16 mouse cellular contexts compared by ENCODE assay signal in genomic region chr9:91379300-91379635, GRCm38 (mm10). TPM values are rescaled to one million over a fixed set of nuclear protein-coding genes. Genes with fewer than 3 reads are reported as not detected.
DNase-seq lines count a peak whose midpoint lies in the region; ATAC-seq lines count a peak whose summit lies in the region.
"Had no signal": no experiment of that assay in that cellular context is flagged by ENCODE, and none has a peak within 500 bp of the region (broad histone marks: within the 10 kb centered on the region; RNA-seq: fewer than 3 reads in every experiment).

No protein-coding gene starts in this region.

- H3K4me1 ChIP-seq in brown adipose tissue, adult 24 weeks (ENCODE audit: control insufficient read depth, insufficient read depth, insufficient read length, low read length), result peaks cover 3% of the 10 kb centered on the region; the same call in 1 of the 2 replicates
- H3K4me1 ChIP-seq in embryonic facial prominence, embryonic 14.5 days (ENCODE audit: control insufficient read depth, insufficient read depth, low read length), result peaks cover 7% of the 10 kb centered on the region; the same call in 1 of the 2 replicates
- H3K4me1 ChIP-seq in hindbrain, embryonic 12.5 days, result peaks cover 11% of the 10 kb centered on the region; the same call in 1 of the 2 replicates
- H3K4me1 ChIP-seq in midbrain, embryonic 15.5 days, result peaks cover 16% of the 10 kb centered on the region
- peaks cover 20% of the 10 kb centered on the region for H3K4me1 ChIP-seq in heart, embryonic 12.5 days (replicated peaks)

- H3K9ac ChIP-seq in embryonic facial prominence, embryonic 14.5 days (ENCODE audit: low read depth, low read length), result no peak overlapping the region; the same call in 1 of the 2 replicates
- H3K9ac ChIP-seq in hindbrain, embryonic 12.5 days, result peak overlapping the region; percentile 82
- peak overlapping the region; percentile 42; the same call in 1 of the 2 replicates for H3K9ac ChIP-seq in midbrain, embryonic 15.5 days
- no peak overlapping the region for H3K9ac ChIP-seq in heart, embryonic 12.5 days
- H3K9ac ChIP-seq: intestine, embryonic 15.5 days; limb, embryonic 15.5 days; lung, embryonic 15.5 days had no signal

- peaks cover 100% of the 10 kb centered on the region for H3K27me3 ChIP-seq in embryonic facial prominence, embryonic 14.5 days (replicated peaks; ENCODE audit: control insufficient read depth, insufficient read depth, low read length)
- H3K27me3 ChIP-seq in hindbrain, embryonic 12.5 days, result peaks cover 93% of the 10 kb centered on the region
- peaks cover 52% of the 10 kb centered on the region for H3K27me3 ChIP-seq in midbrain, embryonic 15.5 days (replicated peaks)
- H3K27me3 ChIP-seq in heart, embryonic 12.5 days (replicated peaks), result peaks cover 93% of the 10 kb centered on the region

- 0 out of 2 replicates have a peak overlapping the region, but pooled peaks have one; percentile 58 for H3K4me3 ChIP-seq in brown adipose tissue, adult 24 weeks (ENCODE audit: insufficient read depth, low read depth, low read length)
- H3K4me3 ChIP-seq in embryonic facial prominence, embryonic 14.5 days (ENCODE audit: low read depth, low read length), result no peak overlapping the region; the same call in 1 of the 2 replicates
- H3K4me3 ChIP-seq in hindbrain, embryonic 12.5 days, result peak overlapping the region; percentile 54
- peak overlapping the region; percentile 28 for H3K4me3 ChIP-seq in midbrain, embryonic 15.5 days
- H3K4me3 ChIP-seq in heart, embryonic 12.5 days, result no peak overlapping the region
- H3K4me3 ChIP-seq: intestine, embryonic 15.5 days; limb, embryonic 15.5 days; lung, embryonic 15.5 days had no signal

- H3K9me3 ChIP-seq in embryonic facial prominence, embryonic 14.5 days (ENCODE audit: control insufficient read depth, low read length), result no peaks in the 10 kb centered on the region
- no peaks in the 10 kb centered on the region for H3K9me3 ChIP-seq in hindbrain, embryonic 12.5 days (replicated peaks)
- H3K9me3 ChIP-seq in midbrain, embryonic 15.5 days, result no peaks in the 10 kb centered on the region
- H3K9me3 ChIP-seq in heart, embryonic 12.5 days (replicated peaks), result no peaks in the 10 kb centered on the region
- H3K9me3 ChIP-seq: intestine, embryonic 15.5 days; limb, embryonic 15.5 days; lung, embryonic 15.5 days had no signal

- 6% methylated on average over 8 of the region's 8 CpGs for WGBS in embryonic facial prominence, embryonic 14.5 days
- 3% methylated on average over 8 of the region's 8 CpGs for WGBS in hindbrain, embryonic 12.5 days
- WGBS in midbrain, embryonic 15.5 days, result 8% methylated on average over 8 of the region's 8 CpGs
- under 1% methylated on average over 8 of the region's 8 CpGs for WGBS in heart, embryonic 12.5 days

- no peak overlapping the region for H3K27ac ChIP-seq in brown adipose tissue, adult 24 weeks (replicated peaks; ENCODE audit: low read depth, low read length)
- H3K27ac ChIP-seq in embryonic facial prominence, embryonic 14.5 days (replicated peaks; ENCODE audit: low read depth, low read length), result no peak overlapping the region; the same call in 1 of the 2 replicates
- peak overlapping the region; percentile 94 for H3K27ac ChIP-seq in hindbrain, embryonic 12.5 days
- peak overlapping the region; percentile 81 for H3K27ac ChIP-seq in midbrain, embryonic 15.5 days
- no peak overlapping the region for H3K27ac ChIP-seq in heart, embryonic 12.5 days (ENCODE audit: poor library complexity, severe bottlenecking)
- H3K27ac ChIP-seq: gastrocnemius, adult 2 months; intestine, embryonic 15.5 days; limb, embryonic 15.5 days; lung, embryonic 15.5 days had no signal

- DNase-seq in embryonic facial prominence, embryonic 14.5 days (ENCODE audit: low spot score), result no peak
- DNase-seq in urinary bladder, postnatal 25 days (ENCODE audit: low spot score), result no peak
- no peak for DNase-seq in c-Kit-positive CD71-positive TER-119-positive erythroid progenitor cells, embryonic 14.5 days (ENCODE audit: low spot score)
- DNase-seq: gastrocnemius, adult 2 months; kidney, postnatal 14 days; thymus, postnatal 36 days had no signal

- H3K4me2 ChIP-seq in embryonic facial prominence, embryonic 14.5 days (ENCODE audit: low read depth, low read length), result peak overlapping the region; percentile 36; the same call in 1 of the 2 replicates
- H3K4me2 ChIP-seq in hindbrain, embryonic 12.5 days (replicated peaks), result peak overlapping the region; percentile 79
- peak overlapping the region; percentile 66 for H3K4me2 ChIP-seq in midbrain, embryonic 15.5 days
- H3K4me2 ChIP-seq in heart, embryonic 12.5 days, result no peak overlapping the region
- H3K4me2 ChIP-seq: intestine, embryonic 15.5 days; lung, embryonic 15.5 days had no signal

- H3K36me3 ChIP-seq in embryonic facial prominence, embryonic 14.5 days (ENCODE audit: control insufficient read depth, insufficient read depth, low read length), result no peaks in the 10 kb centered on the region
- H3K36me3 ChIP-seq in hindbrain, embryonic 12.5 days, result no peaks in the 10 kb centered on the region
- H3K36me3 ChIP-seq in midbrain, embryonic 15.5 days (replicated peaks), result no peaks in the 10 kb centered on the region
- no peaks in the 10 kb centered on the region for H3K36me3 ChIP-seq in heart, embryonic 12.5 days
- H3K36me3 ChIP-seq: intestine, embryonic 15.5 days; limb, embryonic 15.5 days; lung, embryonic 15.5 days had no signal

- ATAC-seq in embryonic facial prominence, embryonic 14.5 days (ENCODE audit: low read depth), result no peak
- no peak for ATAC-seq in hindbrain, embryonic 12.5 days (ENCODE audit: low FRiP score)
- ATAC-seq in midbrain, embryonic 15.5 days (replicated peaks), result no peak
- no peak for ATAC-seq in heart, embryonic 12.5 days (ENCODE audit: insufficient number of reproducible peaks, low FRiP score)
- ATAC-seq: activated CD4-positive, CD25-positive, alpha-beta regulatory T cell, adult 4 months; intestine, embryonic 15.5 days had no signal

RNA-seq across cellular contexts. Expression of gene Zic1, which starts 13.7 kb away (rescaled TPM):
- 3.2 and 4.1 TPM in 2 replicates for polyA plus RNA-seq in brown adipose tissue, adult 24 weeks (2012; ENCODE audit: insufficient read depth, insufficient read length, missing spikeins)
- polyA plus RNA-seq in embryonic facial prominence, embryonic 14.5 days (2014; fragmentation: Nextera tagmentation; extraction: Ambion mirVana), result 2.7 and 2.8 TPM in 2 replicates
- polyA plus RNA-seq in hindbrain, embryonic 12.5 days (2016; fragmentation: Nextera tagmentation; extraction: Ambion mirVana), result 17.0 and 17.9 TPM in 2 replicates
- polyA plus RNA-seq in midbrain, embryonic 15.5 days (2015; fragmentation: Nextera tagmentation; extraction: Ambion mirVana), result 10.0 and 11.6 TPM in 2 replicates
- polyA plus RNA-seq in heart, embryonic 12.5 days (2016; fragmentation: Nextera tagmentation; extraction: Ambion mirVana), result 0.08 TPM in 1 of 2 replicates, not detected in the other
- polyA plus RNA-seq: activated CD4-positive, CD25-positive, alpha-beta regulatory T cell, adult 4 months; heart, embryonic 14.5 days; intestine, embryonic 15.5 days; stomach, embryonic 14.5 days had no signal

RNA-seq across cellular contexts. Expression of gene Zic4, which starts 17.1 kb away (rescaled TPM):
- 0.79 and 1.8 TPM in 2 replicates for polyA plus RNA-seq in brown adipose tissue, adult 24 weeks (2012; ENCODE audit: insufficient read depth, insufficient read length, missing spikeins)
- polyA plus RNA-seq in embryonic facial prominence, embryonic 14.5 days (2014; fragmentation: Nextera tagmentation; extraction: Ambion mirVana), result 7.6 and 9.7 TPM in 2 replicates
- 54.0 and 55.0 TPM in 2 replicates for polyA plus RNA-seq in hindbrain, embryonic 12.5 days (2016; fragmentation: Nextera tagmentation; extraction: Ambion mirVana)
- polyA plus RNA-seq in midbrain, embryonic 15.5 days (2015; fragmentation: Nextera tagmentation; extraction: Ambion mirVana), result 53.1 and 59.1 TPM in 2 replicates
- 0.27 TPM in 1 of 2 replicates, not detected in the other for polyA plus RNA-seq in heart, embryonic 12.5 days (2016; fragmentation: Nextera tagmentation; extraction: Ambion mirVana)
- polyA plus RNA-seq: activated CD4-positive, CD25-positive, alpha-beta regulatory T cell, adult 4 months; heart, embryonic 14.5 days; intestine, embryonic 15.5 days; lung, embryonic 15.5 days; stomach, embryonic 14.5 days had no signal

Comparison
In these comparisons a context has a peak if more than half of its experiments do, and no peak if none do; other contexts are left out.
1. H3K27ac ChIP-seq: peak in hindbrain, embryonic 12.5 days (single experiment) and midbrain, embryonic 15.5 days (single experiment); none in brown adipose tissue, adult 24 weeks (single experiment), embryonic facial prominence, embryonic 14.5 days (single experiment) and heart, embryonic 12.5 days (single experiment).
2. H3K4me3 ChIP-seq: peak in brown adipose tissue, adult 24 weeks (single experiment), hindbrain, embryonic 12.5 days (single experiment) and midbrain, embryonic 15.5 days (single experiment); none in embryonic facial prominence, embryonic 14.5 days (single experiment) and heart, embryonic 12.5 days (single experiment).
3. H3K9ac ChIP-seq: peak in hindbrain, embryonic 12.5 days (single experiment) and midbrain, embryonic 15.5 days (single experiment); none in embryonic facial prominence, embryonic 14.5 days (single experiment) and heart, embryonic 12.5 days (single experiment).